Mouse (Mus musculus) MEL (cell line): ENCODE results near the gene Rtn2.
A peak's percentile ranks its signal among the peaks of the same experiment; 100 is the strongest.

Source experiments
- BHLHE40 ChIP-seq: IDR thresholded peaks from 2 replicates; pipeline ENCODE4 v1.6.1; 2012; ENCODE audit warnings: low read depth, mild to moderate bottlenecking, inconsistent platforms, low read length, improper control_type of control experiment, borderline replicate concordance
- CTCF ChIP-seq, 3 experiments: IDR thresholded peaks in 2 of 3; conservative IDR thresholded peaks in 1 of 3; 2 replicates each; pipeline ENCODE4 v1.5.1; 2011 to 2012; ENCODE audit warnings: low read length in 3 of 3, low read depth in 2 of 3, mild to moderate bottlenecking in 2 of 3, improper control_type of control experiment in 1 of 3, inconsistent platforms in 1 of 3, mixed read lengths in 1 of 3, moderate library complexity in 1 of 3; ENCODE audit not compliant: control insufficient read depth in 1 of 3, insufficient read depth in 1 of 3, poor library complexity in 1 of 3, severe bottlenecking in 1 of 3
- E2F4 ChIP-seq: IDR thresholded peaks from 2 replicates; pipeline ENCODE4 v1.6.1; 2011; ENCODE audit warnings: low read depth, low read length, improper control_type of control experiment, borderline replicate concordance
- MAX ChIP-seq: IDR thresholded peaks from 2 replicates; pipeline ENCODE4 v1.6.1; 2011; ENCODE audit warnings: low read length, improper control_type of control experiment
- MAZ ChIP-seq: IDR thresholded peaks from 2 replicates; pipeline ENCODE4 v1.6.1; 2012; ENCODE audit warnings: low read depth, mild to moderate bottlenecking, inconsistent platforms, low read length, improper control_type of control experiment
- POLR2A ChIP-seq, 2 experiments: IDR thresholded peaks; 2 replicates each; pipeline ENCODE4 v1.6.1; 2011 to 2012; ENCODE audit warnings: low read length in 2 of 2, mild to moderate bottlenecking in 2 of 2, control low read depth in 1 of 2, improper control_type of control experiment in 1 of 2, low read depth in 1 of 2, moderate library complexity in 1 of 2; ENCODE audit not compliant: control insufficient read depth in 1 of 2, insufficient read depth in 1 of 2, poor library complexity in 1 of 2
- POLR2AphosphoS2 ChIP-seq: IDR thresholded peaks from 2 replicates; pipeline ENCODE4 v1.6.1; 2011; ENCODE audit warnings: low read length, improper control_type of control experiment
- TAL1 ChIP-seq: IDR thresholded peaks from 2 replicates; pipeline ENCODE4 v1.6.1; 2012; ENCODE audit warnings: mild to moderate bottlenecking, inconsistent platforms, low read length, moderate library complexity, mixed read lengths
- USF1 ChIP-seq: IDR thresholded peaks from 2 replicates; pipeline ENCODE4 v1.6.1; 2014; ENCODE audit warnings: low read depth, mild to moderate bottlenecking, inconsistent platforms, low read length, improper control_type of control experiment, moderate library complexity

DNA sequence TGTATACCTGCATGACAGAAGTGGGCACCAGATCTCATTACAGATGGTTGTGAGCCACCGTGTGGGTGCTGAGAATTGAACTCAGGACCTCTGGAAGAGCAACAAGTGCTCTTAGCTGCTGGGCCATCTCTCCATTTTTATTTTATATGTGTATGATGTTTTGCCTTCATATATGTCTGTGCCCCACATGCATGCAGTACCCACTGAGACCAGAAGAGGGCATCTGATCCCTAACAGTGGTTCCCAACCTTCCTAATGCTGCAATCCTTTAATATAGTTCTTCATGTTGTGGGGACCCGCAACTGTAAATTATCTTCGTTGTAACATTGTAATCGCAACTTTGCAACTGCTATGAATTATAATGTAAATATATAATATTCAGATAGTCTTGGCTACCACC, 2.3 kb downstream of the Rtn2 start:
- TF ChIP-seq CTCF (IDR thresholded peaks at IDR 0.05 in 2 of 3, conservative IDR thresholded peaks at IDR 0.05 in 1 of 3; ENCODE audit: control insufficient read depth in 1 of 3, insufficient read depth in 1 of 3, low read depth in 2 of 3, low read length in 3 of 3, poor library complexity in 1 of 3, severe bottlenecking in 1 of 3), result peak; percentile 69 to 86 (median 77)
- TF ChIP-seq BHLHE40, result no peak
- no peak for TF ChIP-seq TAL1
- no peak for TF ChIP-seq MAZ
- no peak for TF ChIP-seq MAX
- no peak for TF ChIP-seq POLR2AphosphoS2
- TF ChIP-seq POLR2A (IDR thresholded peaks at IDR 0.05; ENCODE audit: control insufficient read depth in 1 of 2, insufficient read depth in 1 of 2, low read depth in 1 of 2, low read length in 2 of 2, poor library complexity in 1 of 2), result no peak
- TF ChIP-seq E2F4, result no peak
- no peak for TF ChIP-seq USF1
